Comparison of ENCODE assay signal across 19 mouse cellular contexts in genomic region chr2:28382051-28382802, GRCm38 (mm10).
DNase-seq lines count a peak whose midpoint lies in the region; ATAC-seq and TF ChIP-seq lines count a peak whose summit lies in the region.
"Had no signal": no experiment of that assay in that cellular context is flagged by ENCODE, and none has a peak within 500 bp of the region (broad histone marks: within the 10 kb centered on the region; RNA-seq: fewer than 3 reads in every experiment).

No protein-coding gene starts in this region.

- no peaks in the 10 kb centered on the region for H3K27me3 ChIP-seq in forebrain, embryonic 15.5 days
- no peaks in the 10 kb centered on the region for H3K27me3 ChIP-seq in forebrain, embryonic 11.5 days (ENCODE audit: control insufficient read depth, insufficient read depth, low read length)
- no peaks in the 10 kb centered on the region for H3K27me3 ChIP-seq in hindbrain, embryonic 15.5 days
- peaks cover 11% of the 10 kb centered on the region for H3K27me3 ChIP-seq in hindbrain, embryonic 12.5 days
- no peaks in the 10 kb centered on the region for H3K27me3 ChIP-seq in neural tube, embryonic 13.5 days
- H3K27me3 ChIP-seq in thymus, adult 2 months (ENCODE audit: control insufficient read depth, insufficient read depth, low read length) = no peaks in the 10 kb centered on the region
- H3K27me3 ChIP-seq: embryonic facial prominence, embryonic 15.5 days had no signal

- H3K4me3 ChIP-seq in forebrain, embryonic 15.5 days = no peak overlapping the region
- H3K4me3 ChIP-seq in forebrain, embryonic 11.5 days (ENCODE audit: low read depth, low read length) = no peak overlapping the region
- H3K4me3 ChIP-seq in hindbrain, embryonic 15.5 days = no peak overlapping the region
- H3K4me3 ChIP-seq in hindbrain, embryonic 12.5 days = no peak overlapping the region
- H3K4me3 ChIP-seq in neural tube, embryonic 13.5 days = no peak overlapping the region
- no peak overlapping the region for H3K4me3 ChIP-seq in thymus, adult 2 months (ENCODE audit: control insufficient read depth, insufficient read depth, low read length)
- H3K4me3 ChIP-seq: embryonic facial prominence, embryonic 15.5 days; erythroblast, embryonic 14.5 days; gastrocnemius, adult 2 months; heart, embryonic 12.5 days had no signal

- H3K4me1 ChIP-seq in forebrain, embryonic 15.5 days = peaks cover 44% of the 10 kb centered on the region
- H3K4me1 ChIP-seq in forebrain, embryonic 11.5 days (replicated peaks; ENCODE audit: control insufficient read depth, insufficient read depth, low read length) = peaks cover 5% of the 10 kb centered on the region; the same call in 1 of the 2 replicates
- H3K4me1 ChIP-seq in hindbrain, embryonic 15.5 days (replicated peaks) = peaks cover 50% of the 10 kb centered on the region
- peaks cover 34% of the 10 kb centered on the region for H3K4me1 ChIP-seq in hindbrain, embryonic 12.5 days
- peaks cover 63% of the 10 kb centered on the region for H3K4me1 ChIP-seq in neural tube, embryonic 13.5 days (replicated peaks)
- no peaks in the 10 kb centered on the region for H3K4me1 ChIP-seq in thymus, adult 2 months (replicated peaks; ENCODE audit: control insufficient read depth, insufficient read depth, low read length)

- TF ChIP-seq CTCF in thymus, adult 2 months (IDR thresholded peaks at IDR 0.05; ENCODE audit: borderline replicate concordance, control insufficient read depth, extremely low read depth, insufficient read depth, low read length, poor library complexity) = no peak

- ATAC-seq in forebrain, embryonic 15.5 days (replicated peaks) = no peak
- ATAC-seq in forebrain, embryonic 11.5 days (replicated peaks; ENCODE audit: low FRiP score) = no peak
- ATAC-seq in hindbrain, embryonic 15.5 days (ENCODE audit: low FRiP score, low read depth) = no peak
- no peak for ATAC-seq in hindbrain, embryonic 12.5 days (ENCODE audit: low FRiP score)
- ATAC-seq in neural tube, embryonic 13.5 days (ENCODE audit: low read depth) = no peak
- ATAC-seq: inflammation-experienced regulatory T-cells, adult 6 months; intestine, postnatal 0 days had no signal

- no peaks in the 10 kb centered on the region for H3K36me3 ChIP-seq in forebrain, embryonic 15.5 days
- H3K36me3 ChIP-seq in forebrain, embryonic 11.5 days (ENCODE audit: control insufficient read depth, insufficient read depth, low read length) = no peaks in the 10 kb centered on the region
- H3K36me3 ChIP-seq in hindbrain, embryonic 15.5 days = no peaks in the 10 kb centered on the region
- no peaks in the 10 kb centered on the region for H3K36me3 ChIP-seq in hindbrain, embryonic 12.5 days
- no peaks in the 10 kb centered on the region for H3K36me3 ChIP-seq in neural tube, embryonic 13.5 days
- H3K36me3 ChIP-seq in thymus, adult 2 months (ENCODE audit: control insufficient read depth, insufficient read depth, low read length) = no peaks in the 10 kb centered on the region
- H3K36me3 ChIP-seq: embryonic facial prominence, embryonic 15.5 days; heart, embryonic 12.5 days had no signal

- no peak overlapping the region for H3K9ac ChIP-seq in forebrain, embryonic 15.5 days (replicated peaks)
- no peak overlapping the region for H3K9ac ChIP-seq in forebrain, embryonic 11.5 days (ENCODE audit: low read length)
- H3K9ac ChIP-seq in hindbrain, embryonic 15.5 days = no peak overlapping the region
- no peak overlapping the region for H3K9ac ChIP-seq in hindbrain, embryonic 12.5 days
- H3K9ac ChIP-seq in neural tube, embryonic 13.5 days = no peak overlapping the region
- H3K9ac ChIP-seq: embryonic facial prominence, embryonic 15.5 days; heart, embryonic 12.5 days; hindbrain, embryonic 14.5 days had no signal

- peak overlapping the region; percentile 39; the same call in 1 of the 2 replicates for H3K27ac ChIP-seq in forebrain, embryonic 15.5 days (replicated peaks)
- H3K27ac ChIP-seq in forebrain, embryonic 11.5 days (ENCODE audit: low read depth, low read length) = no peak overlapping the region
- 0 out of 2 replicates have a peak overlapping the region, but pooled peaks have one; percentile 16 for H3K27ac ChIP-seq in hindbrain, embryonic 15.5 days (replicated peaks)
- H3K27ac ChIP-seq in hindbrain, embryonic 12.5 days = no peak overlapping the region
- peak overlapping the region; percentile 78 for H3K27ac ChIP-seq in neural tube, embryonic 13.5 days (replicated peaks)
- no peak overlapping the region for H3K27ac ChIP-seq in thymus, adult 2 months (ENCODE audit: control insufficient read depth, insufficient read depth, low read length)
- H3K27ac ChIP-seq: embryonic facial prominence, embryonic 15.5 days; gastrocnemius, adult 2 months; hindbrain, embryonic 14.5 days had no signal

- H3K4me2 ChIP-seq in forebrain, embryonic 15.5 days (replicated peaks) = no peak overlapping the region
- H3K4me2 ChIP-seq in forebrain, embryonic 11.5 days (ENCODE audit: low read depth, low read length, severe bottlenecking) = no peak overlapping the region
- H3K4me2 ChIP-seq in hindbrain, embryonic 15.5 days = no peak overlapping the region
- H3K4me2 ChIP-seq in hindbrain, embryonic 12.5 days (replicated peaks) = no peak overlapping the region
- H3K4me2 ChIP-seq in neural tube, embryonic 13.5 days = no peak overlapping the region
- H3K4me2 ChIP-seq: embryonic facial prominence, embryonic 15.5 days; heart, embryonic 12.5 days; hindbrain, embryonic 14.5 days had no signal

- no peak for TF ChIP-seq POLR2A in thymus, adult 2 months (IDR thresholded peaks at IDR 0.05; ENCODE audit: control insufficient read depth, extremely low read depth, insufficient read depth, low read length, poor library complexity)

- WGBS in forebrain, embryonic 15.5 days = 30% methylated on average over 12 of the region's 12 CpGs
- WGBS in forebrain, embryonic 11.5 days = 85% methylated on average over 12 of the region's 12 CpGs
- WGBS in hindbrain, embryonic 15.5 days = 56% methylated on average over 12 of the region's 12 CpGs
- 78% methylated on average over 12 of the region's 12 CpGs for WGBS in hindbrain, embryonic 12.5 days
- WGBS in neural tube, embryonic 13.5 days = 50% methylated on average over 12 of the region's 12 CpGs
- WGBS in thymus, adult 2 months = 60% methylated on average over 12 of the region's 12 CpGs

- DNase-seq in forebrain, embryonic 11.5 days (ENCODE audit: low spot score) = no peak
- DNase-seq in neural tube, embryonic 10.5 days (ENCODE audit: extremely low spot score, low spot score) = no peak
- DNase-seq in thymus, adult 2 months = no peak
- DNase-seq: adrenal gland, adult 2 months; adrenal gland, postnatal 25 days; cerebellum, adult 2 months; cerebellum, postnatal 10 days; gastrocnemius, adult 2 months; gastrocnemius, postnatal 25 days had no signal

- no peaks in the 10 kb centered on the region for H3K9me3 ChIP-seq in forebrain, embryonic 15.5 days
- H3K9me3 ChIP-seq in forebrain, embryonic 11.5 days (ENCODE audit: control insufficient read depth, low read length) = no peaks in the 10 kb centered on the region
- H3K9me3 ChIP-seq in hindbrain, embryonic 15.5 days = no peaks in the 10 kb centered on the region
- H3K9me3 ChIP-seq in hindbrain, embryonic 12.5 days (replicated peaks) = no peaks in the 10 kb centered on the region
- no peaks in the 10 kb centered on the region for H3K9me3 ChIP-seq in neural tube, embryonic 13.5 days
- H3K9me3 ChIP-seq: embryonic facial prominence, embryonic 15.5 days; heart, embryonic 12.5 days had no signal

Comparison
In these comparisons a context has a peak if more than half of its experiments do, and no peak if none do; other contexts are left out.
1. H3K27ac ChIP-seq: peak in forebrain, embryonic 15.5 days (single experiment), hindbrain, embryonic 15.5 days (single experiment) and neural tube, embryonic 13.5 days (single experiment); none in forebrain, embryonic 11.5 days (single experiment), hindbrain, embryonic 12.5 days (single experiment) and thymus, adult 2 months (single experiment).